Mouse (Mus musculus) myocyte (in vitro differentiated cells): ENCODE results near the gene Ccdc28a. TPM values are rescaled to one million over a fixed set of nuclear protein-coding genes. Genes with fewer than 3 reads are reported as not detected.

ENCODE experiments used
- H3K27me3 ChIP-seq: one replicate; pipeline ENCODE4 v1.6.1; 2011; ENCODE audit not compliant: control insufficient read depth, insufficient read depth, insufficient read length
- H3K36me3 ChIP-seq: one replicate; pipeline ENCODE4 v1.6.1; 2011; ENCODE audit not compliant: control insufficient read depth, insufficient read depth
- H3K4me2 ChIP-seq: one replicate; pipeline ENCODE4 v1.6.1; 2011; ENCODE audit warnings: low read depth, control low read depth
- H3K4me3 ChIP-seq: one replicate; pipeline ENCODE4 v1.5.1; 2011; ENCODE audit warnings: mild to moderate bottlenecking, control low read depth, moderate library complexity
- H3K79me2 ChIP-seq: one replicate; pipeline ENCODE4 v1.6.1; 2011; ENCODE audit not compliant: control insufficient read depth, insufficient read depth
- H3ac ChIP-seq: one replicate; pipeline ENCODE4 v1.6.1; 2011; ENCODE audit not compliant: control insufficient read depth, insufficient read length
- CEBPB ChIP-seq: IDR thresholded peaks from 2 replicates; pipeline ENCODE4 v1.6.1; 2011; ENCODE audit warnings: mild to moderate bottlenecking, moderate library complexity; ENCODE audit not compliant: poor library complexity, insufficient read depth, severe bottlenecking
- E2F4 ChIP-seq: IDR thresholded peaks from one replicate; pipeline ENCODE4 v1.6.1; 2011; ENCODE audit warnings: mild to moderate bottlenecking, control low read depth, moderate library complexity; ENCODE audit not compliant: insufficient read depth
- MAX ChIP-seq: IDR thresholded peaks from one replicate; pipeline ENCODE4 v1.6.1; 2011; ENCODE audit warnings: low read depth, mild to moderate bottlenecking, control low read depth
- MYOD1 ChIP-seq, 3 experiments: IDR thresholded peaks; one replicate each; pipeline ENCODE4 v1.6.1; 2011; ENCODE audit warnings: control low read depth in 2 of 3, low read depth in 2 of 3, mild to moderate bottlenecking in 2 of 3, moderate library complexity in 1 of 3; ENCODE audit not compliant: insufficient read length in 2 of 3, control insufficient read depth in 1 of 3
- MYOG ChIP-seq, 3 experiments: IDR thresholded peaks; one replicate each; pipeline ENCODE4 v1.6.1; 2011; ENCODE audit warnings: control low read depth in 2 of 3, low read depth in 2 of 3, mild to moderate bottlenecking in 2 of 3; ENCODE audit not compliant: insufficient read length in 2 of 3, control insufficient read depth in 1 of 3, insufficient read depth in 1 of 3
- POLR2A ChIP-seq: IDR thresholded peaks from one replicate; pipeline ENCODE4 v1.6.1; 2011; ENCODE audit warnings: low read depth, mild to moderate bottlenecking, control low read depth, moderate library complexity; ENCODE audit not compliant: insufficient read length
- POLR2AphosphoS2 ChIP-seq: IDR thresholded peaks from one replicate; pipeline ENCODE4 v1.6.1; 2011; ENCODE audit warnings: low read depth, control low read depth; ENCODE audit not compliant: insufficient read length
- REST ChIP-seq: IDR thresholded peaks from one replicate; pipeline ENCODE4 v1.6.1; 2011; ENCODE audit warnings: mild to moderate bottlenecking, control low read depth, moderate library complexity; ENCODE audit not compliant: insufficient read depth, insufficient read length
- SRF ChIP-seq: IDR thresholded peaks from one replicate; pipeline ENCODE4 v1.6.1; 2011; ENCODE audit warnings: low read depth; ENCODE audit not compliant: control insufficient read depth, insufficient read length
- TCF12 ChIP-seq: IDR thresholded peaks from one replicate; pipeline ENCODE4 v1.6.1; 2011; ENCODE audit warnings: mild to moderate bottlenecking, control low read depth; ENCODE audit not compliant: poor library complexity, insufficient read depth, severe bottlenecking
- TCF3 ChIP-seq: IDR thresholded peaks from one replicate; pipeline ENCODE4 v1.6.1; 2011; ENCODE audit warnings: low read depth, control low read depth; ENCODE audit not compliant: insufficient read length
- USF1 ChIP-seq: IDR thresholded peaks from one replicate; pipeline ENCODE4 v1.6.1; 2011; ENCODE audit warnings: low read depth, mild to moderate bottlenecking, control low read depth, moderate library complexity
- polyA plus RNA-seq: library from polyadenylated mRNA; unstranded; fragments of >200 nt; fragmentation: generic; extraction: Trizol; gene quantifications from one replicate; pipeline ENCODE4 v1.2.1, GENCODE M21; 2012; ENCODE audit warnings: missing spikeins

Ccdc28a gene
- polyA plus RNA-seq, 1 experiment: 7.3 TPM

DNA sequence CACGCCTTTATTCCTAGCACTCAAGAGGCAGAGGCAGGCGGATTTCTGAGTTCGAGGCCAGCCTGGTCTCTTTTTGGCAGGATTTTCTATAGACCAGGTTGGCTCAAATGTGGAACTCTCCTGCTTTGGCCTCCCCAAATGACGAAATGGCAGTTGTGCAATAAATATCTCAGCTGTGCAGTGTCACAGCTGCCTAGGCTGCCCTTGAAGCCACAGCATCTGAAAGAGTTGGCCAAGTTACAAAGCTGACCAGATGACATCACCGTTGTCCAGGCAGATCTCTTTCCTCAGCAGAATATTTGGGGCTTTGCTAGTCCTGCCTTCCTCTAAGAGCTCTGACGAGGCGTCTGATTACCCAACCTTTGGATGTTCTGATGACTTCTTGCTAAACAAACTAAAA is 2.4 kb upstream of the Ccdc28a start:
- H3K27me3 ChIP-seq: no peaks in the 10 kb centered on the region
- no peak overlapping the region for H3K4me2 ChIP-seq
- H3K79me2 ChIP-seq: no peaks in the 10 kb centered on the region
- no peak overlapping the region for H3ac ChIP-seq
- TF ChIP-seq MYOG (IDR thresholded peaks at IDR 0.05; ENCODE audit: control insufficient read depth in 1 of 3, insufficient read depth in 1 of 3, insufficient read length in 2 of 3, low read depth in 2 of 3) (peak in 2 of 3 experiments; percentile 48 to 79), TCF3 (peak; percentile 76), MYOD1 (IDR thresholded peaks at IDR 0.05; ENCODE audit: control insufficient read depth in 1 of 3, insufficient read length in 2 of 3, low read depth in 2 of 3) (peak; percentile 12 to 75 (median 55)), TCF12 (peak; percentile 48), CEBPB (peak; percentile 93), POLR2A (no peak)
- H3K36me3 ChIP-seq: no peaks in the 10 kb centered on the region
- no peak overlapping the region for H3K4me3 ChIP-seq

DNA sequence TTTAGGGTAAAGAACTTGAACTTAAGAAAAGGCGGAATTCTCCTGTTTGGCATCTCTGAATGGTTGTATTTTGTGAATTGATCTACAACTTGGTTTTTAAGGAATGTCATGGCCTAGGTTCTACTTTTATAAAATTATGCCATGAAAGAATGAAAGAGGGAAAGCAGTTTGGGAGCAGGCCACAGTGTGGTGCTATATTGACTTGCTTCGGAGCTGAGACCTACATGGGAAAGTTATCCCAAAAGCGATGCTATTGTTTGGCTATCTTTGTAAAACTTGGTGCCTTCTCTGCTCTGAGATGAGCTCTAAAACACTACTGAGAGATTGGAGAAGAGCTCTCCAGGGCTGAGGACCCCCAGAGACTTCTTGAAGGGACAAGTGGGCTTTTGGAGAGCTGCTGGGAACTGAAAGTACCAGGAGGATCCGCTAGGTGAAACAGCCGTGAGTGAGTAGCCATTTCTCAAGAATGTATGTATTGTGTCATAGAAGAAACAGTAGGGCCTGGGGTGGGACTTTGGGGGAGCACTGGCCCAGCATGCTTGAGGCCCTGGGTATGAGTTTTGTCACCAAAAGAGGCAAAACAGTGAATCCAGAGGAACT is 1.6 kb upstream of the Ccdc28a start:
- Histone ChIP-seq H3K27me3 (no peaks in the 10 kb centered on the region), H3K4me3 (no peak overlapping the region), H3K36me3 (no peaks in the 10 kb centered on the region), H3ac (no peak overlapping the region), H3K4me2 (no peak overlapping the region), H3K79me2 (no peaks in the 10 kb centered on the region)
- no peak for TF ChIP-seq MYOG (IDR thresholded peaks at IDR 0.05; ENCODE audit: control insufficient read depth in 1 of 3, insufficient read depth in 1 of 3, insufficient read length in 2 of 3, low read depth in 2 of 3)
- no peak for TF ChIP-seq E2F4
- TF ChIP-seq USF1: no peak
- no peak for TF ChIP-seq POLR2AphosphoS2
- no peak for TF ChIP-seq SRF
- TF ChIP-seq MYOD1 (IDR thresholded peaks at IDR 0.05; ENCODE audit: control insufficient read depth in 1 of 3, insufficient read length in 2 of 3, low read depth in 2 of 3): no peak
- no peak for TF ChIP-seq REST
- no peak for TF ChIP-seq TCF12
- no peak for TF ChIP-seq MAX
- no peak for TF ChIP-seq POLR2A

GRCm38 (mm10) chr10:18235402-18235747 is 577 bp upstream of the Ccdc28a start:
- TF ChIP-seq CEBPB (no peak), TCF3 (no peak), SRF (no peak), REST (no peak), TCF12 (no peak), MYOG (IDR thresholded peaks at IDR 0.05; ENCODE audit: control insufficient read depth in 1 of 3, insufficient read depth in 1 of 3, insufficient read length in 2 of 3, low read depth in 2 of 3) (no peak), USF1 (no peak), E2F4 (no peak), MYOD1 (IDR thresholded peaks at IDR 0.05; ENCODE audit: control insufficient read depth in 1 of 3, insufficient read length in 2 of 3, low read depth in 2 of 3) (no peak), MAX (no peak), POLR2AphosphoS2 (no peak), POLR2A (no peak)
- no peaks in the 10 kb centered on the region for H3K27me3 ChIP-seq
- peak overlapping the region; percentile 14 for H3ac ChIP-seq
- no peaks in the 10 kb centered on the region for H3K79me2 ChIP-seq
- H3K4me2 ChIP-seq: peak overlapping the region; percentile 78
- no peaks in the 10 kb centered on the region for H3K36me3 ChIP-seq
- peak overlapping the region; percentile 76 for H3K4me3 ChIP-seq

GRCm38 (mm10) chr10:18233891-18234290 is 907 bp downstream of the Ccdc28a start:
- H3K4me3 ChIP-seq: peak overlapping the region; percentile 76
- H3ac ChIP-seq: no peak overlapping the region
- no peaks in the 10 kb centered on the region for H3K36me3 ChIP-seq
- no peaks in the 10 kb centered on the region for H3K79me2 ChIP-seq
- TF ChIP-seq MYOD1 (IDR thresholded peaks at IDR 0.05; ENCODE audit: control insufficient read depth in 1 of 3, insufficient read length in 2 of 3, low read depth in 2 of 3) (no peak), SRF (no peak), TCF12 (no peak), CEBPB (no peak), MYOG (IDR thresholded peaks at IDR 0.05; ENCODE audit: control insufficient read depth in 1 of 3, insufficient read depth in 1 of 3, insufficient read length in 2 of 3, low read depth in 2 of 3) (no peak), REST (no peak), E2F4 (no peak), POLR2AphosphoS2 (no peak), MAX (no peak), POLR2A (no peak)
- peak overlapping the region; percentile 95 for H3K4me2 ChIP-seq
- H3K27me3 ChIP-seq: no peaks in the 10 kb centered on the region

DNA sequence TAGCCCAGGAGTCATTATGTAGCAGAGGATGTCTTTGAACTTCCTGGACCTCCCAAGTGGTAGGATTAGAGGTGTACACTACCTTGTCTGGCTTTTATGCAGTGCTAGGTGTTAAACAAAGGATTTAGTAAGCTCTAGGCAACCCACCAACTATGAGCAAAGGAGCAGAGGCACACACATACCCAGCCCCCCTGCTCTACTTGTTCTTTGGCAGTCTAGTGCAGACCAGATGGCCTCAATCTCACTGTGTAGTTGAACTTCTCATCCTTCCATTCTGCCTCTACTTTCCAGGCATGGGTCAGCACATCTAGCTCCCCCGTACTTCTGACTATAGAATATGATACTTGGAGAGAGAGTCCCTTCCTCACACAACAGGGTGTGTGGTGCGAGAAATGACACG is 10.4 kb downstream of the Ccdc28a start:
- no peak overlapping the region for H3K4me2 ChIP-seq
- no peak overlapping the region for H3ac ChIP-seq
- no peaks in the 10 kb centered on the region for H3K27me3 ChIP-seq
- H3K4me3 ChIP-seq: no peak overlapping the region
- no peaks in the 10 kb centered on the region for H3K79me2 ChIP-seq
- H3K36me3 ChIP-seq: no peaks in the 10 kb centered on the region
- TF ChIP-seq MAX: no peak
- no peak for TF ChIP-seq MYOD1 (IDR thresholded peaks at IDR 0.05; ENCODE audit: control insufficient read depth in 1 of 3, insufficient read length in 2 of 3, low read depth in 2 of 3)
- TF ChIP-seq SRF: no peak
- TF ChIP-seq REST: no peak
- TF ChIP-seq MYOG (IDR thresholded peaks at IDR 0.05; ENCODE audit: control insufficient read depth in 1 of 3, insufficient read depth in 1 of 3, insufficient read length in 2 of 3, low read depth in 2 of 3): no peak
- no peak for TF ChIP-seq POLR2A
- no peak for TF ChIP-seq TCF3
- TF ChIP-seq POLR2AphosphoS2: no peak
- TF ChIP-seq CEBPB: no peak
- no peak for TF ChIP-seq TCF12
- no peak for TF ChIP-seq USF1
- no peak for TF ChIP-seq E2F4
